Mouse (Mus musculus) kidney, postnatal 0 days (tissue): Measurements from ENCODE around the gene Mixl1. TPM values are rescaled to one million over a fixed set of nuclear protein-coding genes. Genes with fewer than 3 reads are reported as not detected.

Source experiments
- ATAC-seq: fragments of 200-750 bp; cut with Nextera tagmentation; replicated peaks from 2 replicates; pipeline ENCODE4 v1.8.0; 2017; ENCODE audit warnings: low read depth, moderate number of reproducible peaks, moderate TSS enrichment, moderate library complexity; ENCODE audit not compliant: low FRiP score
- DNase-seq: peaks from one replicate; pipeline ENCODE4 v3.0.0-alpha.2; 2016; ENCODE audit warnings: low spot score
- H3K27ac ChIP-seq: fragments of 300-500 bp; sonication (generic); 2 replicates; pipeline ENCODE4 v1.5.1; 2014; ENCODE audit warnings: mild to moderate bottlenecking
- H3K27me3 ChIP-seq: fragments of 300-500 bp; sonication (generic); 2 replicates; pipeline ENCODE4 v1.6.1; 2014; ENCODE audit warnings: low read length, mixed read lengths; ENCODE audit not compliant: insufficient read depth
- H3K36me3 ChIP-seq: fragments of 300-500 bp; sonication (generic); 2 replicates; pipeline ENCODE4 v1.6.1; 2014; ENCODE audit warnings: low read length, mixed read lengths; ENCODE audit not compliant: insufficient read depth
- H3K4me1 ChIP-seq: fragments of 300-500 bp; sonication (generic); replicated peaks from 2 replicates; pipeline ENCODE4 v1.6.1; 2014; ENCODE audit warnings: antibody characterized with exemption, low read length, mixed read lengths; ENCODE audit not compliant: insufficient read depth
- H3K4me2 ChIP-seq: fragments of 300-500 bp; sonication (generic); 2 replicates; pipeline ENCODE4 v1.6.1; 2014; ENCODE audit warnings: mild to moderate bottlenecking, low read length, moderate library complexity, mixed read lengths
- H3K4me3 ChIP-seq: fragments of 300-500 bp; sonication (generic); replicated peaks from 2 replicates; pipeline ENCODE4 v1.5.1; 2014; ENCODE audit warnings: low read depth, low read length
- H3K9ac ChIP-seq: fragments of 300-500 bp; sonication (generic); 2 replicates; pipeline ENCODE4 v1.6.1; 2014; ENCODE audit warnings: low read depth, low read length
- H3K9me3 ChIP-seq: fragments of 300-500 bp; sonication (generic); replicated peaks from 2 replicates; pipeline ENCODE4 v1.6.1; 2016; ENCODE audit warnings: low read length, inconsistent platforms, mixed read lengths
- CTCF ChIP-seq: IDR thresholded peaks from 2 replicates; pipeline ENCODE4 v1.5.1; 2016; ENCODE audit warnings: antibody characterized with exemption, low read depth, mild to moderate bottlenecking, moderate library complexity
- WGBS: fragments of 180-500 bp; shearing (Covaris S2); extraction: QIAGEN DNeasy Blood & Tissue Kit; methylation state at CpG from one replicate; pipeline ENCODE4 v1.1.7; 2014; 5-methylcytosine and 5-hydroxymethylcytosine counted together
- polyA plus RNA-seq: library from polyadenylated mRNA; unstranded; fragments of >200 nt; fragmentation: Nextera tagmentation; extraction: Ambion mirVana; gene quantifications from 2 replicates; pipeline ENCODE4 v1.2.1, GENCODE M21; 2015

The Mixl1 gene
- polyA plus RNA-seq, 1 experiment from 2014 or later, result 0.30 TPM

- H3K9me3 ChIP-seq, result no peaks in the 10 kb centered on the region
- ATAC-seq (peak; percentile 71), DNase-seq (peak; percentile 79)
- no peak overlapping the region for H3K4me3 ChIP-seq
- TF ChIP-seq CTCF, result peak; percentile 98
- peaks cover 4% of the 10 kb centered on the region; the same call in 1 of the 2 replicates for H3K4me1 ChIP-seq
- no peaks in the 10 kb centered on the region for H3K27me3 ChIP-seq
- WGBS, result 48% methylated on average over 5 of the region's 5 CpGs
- H3K27ac ChIP-seq, result no peak overlapping the region
- no peaks in the 10 kb centered on the region for H3K36me3 ChIP-seq
- H3K4me2 ChIP-seq, result no peak overlapping the region
- H3K9ac ChIP-seq, result no peak overlapping the region
Measured at GRCm38 (mm10) chr1:180719951-180720689, 23.3 kb upstream of the Mixl1 start.

- TF ChIP-seq CTCF, result no peak
- H3K4me3 ChIP-seq, result no peak overlapping the region
- H3K27me3 ChIP-seq, result no peaks in the 10 kb centered on the region
- H3K27ac ChIP-seq, result no peak overlapping the region
- 82% methylated on average over 6 of the region's 6 CpGs for WGBS
- H3K36me3 ChIP-seq, result no peaks in the 10 kb centered on the region
- no peaks in the 10 kb centered on the region for H3K9me3 ChIP-seq
- no peak overlapping the region for H3K4me2 ChIP-seq
- no peak for DNase-seq
- no peaks in the 10 kb centered on the region for H3K4me1 ChIP-seq
- H3K9ac ChIP-seq, result no peak overlapping the region
- no peak for ATAC-seq
Measured at GRCm38 (mm10) chr1:180719483-180719882, 22.6 kb upstream of the Mixl1 start.

- ATAC-seq (no peak), DNase-seq (no peak)
- H3K4me2 ChIP-seq, result no peak overlapping the region
- H3K27ac ChIP-seq, result no peak overlapping the region
- H3K4me1 ChIP-seq, result no peaks in the 10 kb centered on the region
- no peaks in the 10 kb centered on the region for H3K9me3 ChIP-seq
- WGBS, result 81% methylated on average over 5 of the region's 5 CpGs
- H3K36me3 ChIP-seq, result no peaks in the 10 kb centered on the region
- no peaks in the 10 kb centered on the region for H3K27me3 ChIP-seq
- no peak overlapping the region for H3K9ac ChIP-seq
- no peak for TF ChIP-seq CTCF
- H3K4me3 ChIP-seq, result no peak overlapping the region
Measured at GRCm38 (mm10) chr1:180718756-180719155, 21.9 kb upstream of the Mixl1 start.

- WGBS, result 71% methylated on average over 14 of the region's 14 CpGs
Measured at GRCm38 (mm10) chr1:180708935-180709776, 12.3 kb upstream of the Mixl1 start.

GRCm38 (mm10) chr1:180707813-180708212 lies 11.0 kb upstream of the Mixl1 start:
- ATAC-seq (no peak), DNase-seq (no peak)
- 65% methylated on average over 3 of the region's 3 CpGs for WGBS
- Histone ChIP-seq H3K9ac (no peak overlapping the region), H3K4me2 (no peak overlapping the region), H3K9me3 (no peaks in the 10 kb centered on the region), H3K4me1 (no peaks in the 10 kb centered on the region), H3K27me3 (no peaks in the 10 kb centered on the region), H3K27ac (no peak overlapping the region), H3K4me3 (no peak overlapping the region), H3K36me3 (no peaks in the 10 kb centered on the region)
- TF ChIP-seq CTCF, result no peak

More at GRCm38 (mm10) chr1:180708935-180709776, 12.3 kb upstream of the Mixl1 start:
- H3K27me3 ChIP-seq, result no peaks in the 10 kb centered on the region
- no peak overlapping the region for H3K4me2 ChIP-seq
- no peak overlapping the region for H3K9ac ChIP-seq
- DNase-seq (no peak), ATAC-seq (no peak)
- no peak overlapping the region for H3K4me3 ChIP-seq
- no peaks in the 10 kb centered on the region for H3K36me3 ChIP-seq
- H3K9me3 ChIP-seq, result no peaks in the 10 kb centered on the region
- H3K27ac ChIP-seq, result no peak overlapping the region
- no peak for TF ChIP-seq CTCF
- no peaks in the 10 kb centered on the region for H3K4me1 ChIP-seq

- no peak overlapping the region for H3K4me3 ChIP-seq
- H3K4me2 ChIP-seq, result no peak overlapping the region
- no peaks in the 10 kb centered on the region for H3K9me3 ChIP-seq
- H3K27ac ChIP-seq, result no peak overlapping the region
- no peaks in the 10 kb centered on the region for H3K27me3 ChIP-seq
- no peaks in the 10 kb centered on the region for H3K36me3 ChIP-seq
- no peak overlapping the region for H3K9ac ChIP-seq
- TF ChIP-seq CTCF, result no peak
- no peaks in the 10 kb centered on the region for H3K4me1 ChIP-seq
- ATAC-seq, result no peak
- 36% methylated on average over 3 of the region's 3 CpGs for WGBS
- DNase-seq, result no peak
Measured at GRCm38 (mm10) chr1:180707368-180707767, 10.5 kb upstream of the Mixl1 start.
